Mouse (Mus musculus) embryonic facial prominence, embryonic 12.5 days (tissue): ENCODE measurements around the gene Axin2. TPM values are rescaled to one million over a fixed set of nuclear protein-coding genes. Genes with fewer than 3 reads are reported as not detected.
"Not testable (repeated sequence)": the region's sequence is repeated elsewhere in the genome, so short reads cannot be mapped to it uniquely, and the experiment has no call there.

Experiments
- ATAC-seq: fragments of 200-750 bp; cut with Nextera tagmentation; 2 replicates; pipeline ENCODE4 v1.8.0; 2017; ENCODE audit not compliant: insufficient number of reproducible peaks, insufficient read depth, low FRiP score, low TSS enrichment
- H3K27ac ChIP-seq: fragments of 300-500 bp; sonication (generic); 2 replicates; pipeline ENCODE4 v1.5.1; 2016; ENCODE audit warnings: mild to moderate bottlenecking
- H3K27me3 ChIP-seq: fragments of 300-500 bp; sonication (generic); 2 replicates; pipeline ENCODE4 v1.6.1; 2016; ENCODE audit warnings: mild to moderate bottlenecking, moderate library complexity
- H3K36me3 ChIP-seq: fragments of 300-500 bp; sonication (generic); 2 replicates; pipeline ENCODE4 v1.6.1; 2016; ENCODE audit warnings: mild to moderate bottlenecking
- H3K4me1 ChIP-seq: fragments of 300-500 bp; sonication (generic); 2 replicates; pipeline ENCODE4 v1.6.1; 2016
- H3K4me2 ChIP-seq: fragments of 300-500 bp; sonication (generic); replicated peaks from 2 replicates; pipeline ENCODE4 v1.6.1; 2016; ENCODE audit warnings: mild to moderate bottlenecking, moderate library complexity
- H3K4me3 ChIP-seq: fragments of 300-500 bp; sonication (generic); 2 replicates; pipeline ENCODE4 v1.5.1; 2016; ENCODE audit warnings: mild to moderate bottlenecking
- H3K9ac ChIP-seq: fragments of 300-500 bp; sonication (generic); 2 replicates; pipeline ENCODE4 v1.6.1; 2016; ENCODE audit warnings: mild to moderate bottlenecking, moderate library complexity
- H3K9me3 ChIP-seq: fragments of 300-500 bp; sonication (generic); 2 replicates; pipeline ENCODE4 v1.6.1; 2016; ENCODE audit warnings: mild to moderate bottlenecking, moderate library complexity
- WGBS: fragments of 180-500 bp; shearing (Covaris S2); methylation state at CpG from one replicate; pipeline ENCODE4 v1.1.7; 2016; 5-methylcytosine and 5-hydroxymethylcytosine counted together
- polyA plus RNA-seq: library from polyadenylated mRNA; unstranded; fragments of >200 nt; fragmentation: Nextera tagmentation; extraction: Ambion mirVana; gene quantifications from 2 replicates; pipeline ENCODE4 v1.2.1, GENCODE M21; 2016

The Axin2 gene
- polyA plus RNA-seq = 15.1 and 17.5 TPM in 2 replicates

DNA sequence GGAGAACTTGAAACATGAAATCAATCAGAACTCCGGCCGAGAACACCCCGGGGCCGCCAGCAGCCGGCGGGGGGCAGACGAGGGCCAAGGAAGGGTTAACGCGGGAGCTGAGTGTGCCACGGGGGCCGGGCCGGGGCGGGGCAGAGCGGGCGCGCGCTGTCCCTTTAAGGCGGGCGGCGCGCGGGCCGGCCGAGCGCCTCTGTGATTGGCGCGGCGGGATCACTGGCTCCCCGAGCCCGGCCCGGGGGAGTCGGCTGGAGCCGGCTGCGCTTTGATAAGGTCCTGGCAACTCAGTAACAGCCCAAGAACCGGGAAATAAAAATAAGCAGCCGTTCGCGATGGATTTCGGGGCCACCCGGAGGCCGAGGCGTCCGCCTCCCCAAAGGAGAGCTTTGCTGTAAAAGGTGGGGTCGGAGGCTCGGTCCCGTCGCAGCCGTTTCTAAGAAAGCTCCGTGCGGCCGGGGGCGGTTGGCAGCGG is at the start of gene Axin2:
TSS of gene Axin2 (plus strand) at position 192 of the 478 bp plus-strand sequence.
- Histone ChIP-seq H3K4me3 (peak within 1 kb of the TSS; percentile 88), H3K4me1 (peaks cover 40% of the 10 kb centered on the region), H3K9me3 (no peaks in the 10 kb centered on the region), H3K4me2 (peak within 1 kb of the TSS; percentile 84), H3K36me3 (no peaks in the 10 kb centered on the region), H3K9ac (peak within 1 kb of the TSS; percentile 93), H3K27me3 (no peaks in the 10 kb centered on the region), H3K27ac (peak within 1 kb of the TSS; percentile 100)
- under 1% methylated on average over 52 of the region's 53 CpGs for WGBS
- ATAC-seq = peak; percentile 92

DNA sequence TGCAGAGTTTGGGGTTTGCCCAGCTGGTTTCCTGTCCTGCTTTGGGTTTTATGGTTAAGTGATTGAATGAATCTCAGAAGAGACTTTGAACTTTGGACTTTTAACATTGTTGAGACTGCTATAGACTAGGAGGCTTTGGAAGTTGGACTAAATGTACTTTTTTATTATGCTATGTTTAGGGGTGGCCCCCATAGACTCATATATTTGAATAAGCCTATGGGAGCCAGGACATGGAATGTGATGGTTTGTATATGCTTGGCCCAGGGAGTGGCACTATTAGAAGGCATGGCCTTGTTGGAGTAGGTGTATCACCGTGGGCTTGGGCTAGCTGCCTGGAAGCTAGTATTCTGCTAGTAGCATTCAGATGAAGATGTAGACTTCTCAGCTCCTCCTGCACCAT is 48.9 kb upstream of the Axin2 start:
- not testable (repeated sequence) for H3K9me3 ChIP-seq, H3K27me3 ChIP-seq, H3K36me3 ChIP-seq, H3K9ac ChIP-seq, H3K4me3 ChIP-seq, ATAC-seq, H3K4me2 ChIP-seq, H3K4me1 ChIP-seq, H3K27ac ChIP-seq
- WGBS = 87% methylated on average over 1 of the region's 1 CpGs

DNA sequence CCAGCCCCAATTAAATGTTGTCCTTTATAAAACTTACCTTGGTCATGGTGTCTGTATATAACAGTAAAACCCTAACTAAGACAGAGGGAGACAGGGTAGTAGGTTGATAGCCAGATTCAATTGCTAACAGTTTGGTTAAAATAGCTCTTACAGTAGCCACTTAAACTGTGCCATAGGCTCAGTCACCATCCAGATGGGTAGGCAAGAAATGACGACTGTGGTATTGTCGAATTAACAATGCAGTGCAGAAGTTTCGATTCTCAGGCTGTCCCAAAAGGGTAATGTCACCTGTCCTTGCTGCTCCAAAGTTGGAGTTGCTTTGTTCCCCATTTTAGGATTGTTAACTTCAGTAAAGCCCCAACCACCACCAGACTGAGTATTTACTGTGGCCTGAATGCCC is 48.4 kb upstream of the Axin2 start:
- no peak overlapping the region for H3K9ac ChIP-seq
- no peaks in the 10 kb centered on the region for H3K27me3 ChIP-seq
- H3K4me2 ChIP-seq = no peak overlapping the region
- no peaks in the 10 kb centered on the region for H3K36me3 ChIP-seq
- no peak overlapping the region for H3K27ac ChIP-seq
- no peaks in the 10 kb centered on the region for H3K9me3 ChIP-seq
- no peaks in the 10 kb centered on the region for H3K4me1 ChIP-seq
- no peak for ATAC-seq
- no peak overlapping the region for H3K4me3 ChIP-seq
- WGBS = 89% methylated on average over 3 of the region's 3 CpGs

DNA sequence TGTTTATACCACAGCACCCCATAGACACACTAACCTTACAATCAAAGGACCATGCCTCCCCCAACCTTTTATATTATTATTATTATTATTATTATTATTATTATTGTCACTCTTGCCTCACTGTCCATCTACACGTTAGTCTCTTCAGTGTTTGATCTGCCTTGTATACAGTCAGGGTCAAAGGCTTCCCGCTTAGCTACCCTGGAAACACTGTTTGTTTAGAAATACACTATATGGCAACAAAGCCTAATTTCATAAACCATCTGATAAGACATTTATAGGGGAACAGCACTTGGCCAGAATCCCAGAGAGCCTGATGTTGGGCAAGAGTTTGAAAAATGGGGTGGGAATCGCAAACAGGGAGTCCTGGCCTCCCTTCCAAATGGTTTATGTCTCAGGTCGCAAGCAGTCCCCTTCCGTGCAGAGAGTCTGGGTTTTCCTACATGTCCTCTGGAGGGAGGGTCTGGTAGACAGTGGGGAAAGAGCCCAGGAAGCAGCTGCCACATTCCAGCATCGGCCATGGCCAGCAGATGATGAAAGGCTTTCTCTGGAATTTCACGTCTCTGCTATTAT is 43.4 kb upstream of the Axin2 start:
- Histone ChIP-seq H3K9ac (no peak overlapping the region), H3K4me1 (peaks cover 8% of the 10 kb centered on the region), H3K4me3 (no peak overlapping the region), H3K27ac (no peak overlapping the region), H3K4me2 (no peak overlapping the region), H3K27me3 (no peaks in the 10 kb centered on the region), H3K9me3 (no peaks in the 10 kb centered on the region), H3K36me3 (no peaks in the 10 kb centered on the region)
- no peak for ATAC-seq
- WGBS = 75% methylated on average over 7 of the region's 7 CpGs

DNA sequence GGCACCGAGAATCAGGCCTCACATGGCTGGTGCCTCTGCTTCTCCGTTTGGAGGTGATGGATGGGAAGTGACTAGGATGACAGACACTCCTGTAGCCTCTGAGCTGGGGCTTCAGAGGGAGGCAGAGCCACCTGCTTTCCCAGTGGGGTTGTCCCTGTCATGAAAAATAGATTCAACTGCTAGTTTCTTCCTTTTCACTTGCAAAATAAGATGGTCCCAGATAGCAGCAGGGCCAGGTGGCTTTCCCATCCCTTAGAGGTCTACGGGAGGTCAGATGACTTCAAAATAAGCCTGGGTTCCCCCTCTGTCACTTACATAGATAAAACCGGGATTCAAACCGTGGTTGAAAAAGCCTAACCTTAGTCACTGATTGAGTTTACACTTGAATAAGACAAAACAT is 42.6 kb upstream of the Axin2 start:
- Histone ChIP-seq H3K4me2 (no peak overlapping the region), H3K4me1 (peaks cover 13% of the 10 kb centered on the region), H3K27me3 (no peaks in the 10 kb centered on the region), H3K27ac (no peak overlapping the region), H3K4me3 (no peak overlapping the region), H3K9me3 (no peaks in the 10 kb centered on the region), H3K9ac (no peak overlapping the region), H3K36me3 (no peaks in the 10 kb centered on the region)
- ATAC-seq = no peak
- 77% methylated on average over 5 of the region's 5 CpGs for WGBS

DNA sequence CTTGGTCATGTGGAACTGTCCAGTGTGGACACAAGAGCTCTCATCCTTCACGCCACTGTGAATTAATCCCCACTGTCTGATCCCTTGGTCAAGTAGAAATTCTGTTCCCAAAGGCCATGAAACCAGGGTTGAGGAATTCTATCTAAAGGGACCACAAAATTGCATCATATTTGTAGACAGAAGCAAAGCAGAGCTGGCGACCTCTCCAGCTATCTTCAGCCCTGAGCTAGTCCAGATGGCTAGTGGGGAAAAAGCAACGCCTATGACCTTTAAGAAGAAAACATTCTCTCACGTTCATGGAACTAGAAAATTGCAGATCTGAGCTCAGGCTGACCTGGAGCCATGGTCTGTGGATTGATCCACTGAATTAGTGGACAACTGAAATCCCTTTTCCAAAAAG is 39.6 kb upstream of the Axin2 start:
- H3K4me3 ChIP-seq = no peak overlapping the region
- no peak overlapping the region for H3K9ac ChIP-seq
- no peaks in the 10 kb centered on the region for H3K27me3 ChIP-seq
- no peak overlapping the region for H3K4me2 ChIP-seq
- H3K36me3 ChIP-seq = no peaks in the 10 kb centered on the region
- H3K4me1 ChIP-seq = peaks cover 13% of the 10 kb centered on the region
- ATAC-seq = no peak
- no peaks in the 10 kb centered on the region for H3K9me3 ChIP-seq
- H3K27ac ChIP-seq = no peak overlapping the region
- 70% methylated on average over 4 of the region's 4 CpGs for WGBS

DNA sequence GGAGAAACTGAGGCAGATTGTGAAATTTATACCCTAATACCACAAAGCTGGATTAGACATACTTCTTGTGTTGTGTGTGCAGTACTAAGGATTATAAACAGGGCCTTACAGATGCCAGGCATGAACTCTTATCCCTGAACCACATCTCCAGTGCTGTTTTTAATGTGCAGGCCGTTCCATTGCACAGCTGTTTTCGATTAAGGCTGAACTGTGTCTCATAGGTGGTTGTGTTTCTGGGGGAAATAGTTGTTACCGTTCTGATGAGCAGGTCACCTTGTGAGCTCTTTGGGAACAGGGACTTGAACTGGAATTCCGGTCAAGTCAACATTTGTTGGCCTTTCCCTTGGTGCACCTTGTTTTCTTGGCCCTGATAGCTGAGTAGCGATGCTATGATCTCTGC is 38.5 kb upstream of the Axin2 start:
- Histone ChIP-seq H3K27ac (no peak overlapping the region), H3K4me1 (peaks cover 13% of the 10 kb centered on the region), H3K27me3 (no peaks in the 10 kb centered on the region), H3K36me3 (no peaks in the 10 kb centered on the region), H3K9ac (no peak overlapping the region), H3K4me2 (no peak overlapping the region), H3K4me3 (no peak overlapping the region), H3K9me3 (no peaks in the 10 kb centered on the region)
- ATAC-seq = no peak
- WGBS = 39% methylated on average over 5 of the region's 5 CpGs

DNA sequence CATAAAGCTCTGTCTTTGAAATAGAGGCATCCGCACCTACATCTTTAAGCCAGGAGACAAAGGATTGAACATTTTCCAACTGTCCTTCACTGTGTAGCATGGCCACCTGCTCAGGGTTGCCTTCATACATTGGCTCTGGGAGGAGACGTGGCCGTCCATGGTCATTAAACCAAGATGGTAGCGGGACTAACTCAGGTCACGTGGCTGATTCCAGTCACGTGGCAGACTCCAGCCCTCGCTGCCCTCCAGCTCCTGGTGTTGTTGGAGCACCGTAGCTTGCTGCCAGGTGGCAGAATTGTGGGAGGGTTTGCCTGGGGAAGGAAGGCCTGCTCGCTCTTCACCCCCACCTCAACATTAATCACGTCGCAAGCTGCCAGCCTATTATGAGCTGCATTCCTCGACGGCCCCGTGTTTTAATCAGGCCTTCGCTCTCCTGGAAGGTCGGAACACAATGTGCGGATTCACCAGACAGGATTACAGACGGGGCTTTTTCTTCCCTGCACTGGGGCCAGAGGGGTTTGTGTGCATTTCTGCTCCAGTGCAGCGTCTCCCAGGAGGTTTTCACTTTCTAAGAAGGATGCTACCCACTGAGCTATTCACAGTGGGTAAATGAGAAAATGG is 34.8 kb upstream of the Axin2 start:
- no peaks in the 10 kb centered on the region for H3K9me3 ChIP-seq
- H3K4me2 ChIP-seq = no peak overlapping the region
- no peaks in the 10 kb centered on the region for H3K36me3 ChIP-seq
- no peak for ATAC-seq
- H3K4me3 ChIP-seq = no peak overlapping the region
- H3K27ac ChIP-seq = no peak overlapping the region
- H3K27me3 ChIP-seq = no peaks in the 10 kb centered on the region
- no peak overlapping the region for H3K9ac ChIP-seq
- 44% methylated on average over 19 of the region's 19 CpGs for WGBS
- H3K4me1 ChIP-seq = peaks cover 26% of the 10 kb centered on the region

DNA sequence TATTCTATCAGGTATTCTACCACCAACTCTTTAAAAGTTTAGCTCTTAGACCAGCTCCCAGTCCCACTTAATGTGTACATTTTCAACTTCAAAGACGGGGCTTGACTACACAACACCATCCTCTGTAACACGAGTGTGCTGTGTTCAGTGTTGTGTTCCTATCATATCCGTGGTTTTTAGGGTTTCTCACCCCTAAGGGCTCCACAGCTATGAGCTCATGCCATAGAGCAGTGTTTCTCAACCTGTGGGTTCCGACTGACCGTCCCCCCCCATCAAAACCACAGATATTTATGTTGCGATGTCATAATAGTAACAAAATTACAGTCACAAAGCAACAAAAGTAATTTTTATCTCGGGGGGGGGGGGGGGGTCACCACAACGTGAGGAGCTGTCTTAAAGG is 34.1 kb upstream of the Axin2 start:
- Histone ChIP-seq H3K4me1 (peaks cover 30% of the 10 kb centered on the region), H3K9me3 (no peaks in the 10 kb centered on the region), H3K27me3 (no peaks in the 10 kb centered on the region), H3K9ac (no peak overlapping the region), H3K27ac (no peak overlapping the region), H3K4me2 (no peak overlapping the region), H3K4me3 (no peak overlapping the region), H3K36me3 (no peaks in the 10 kb centered on the region)
- ATAC-seq = no peak
- WGBS = 79% methylated on average over 8 of the region's 8 CpGs

DNA sequence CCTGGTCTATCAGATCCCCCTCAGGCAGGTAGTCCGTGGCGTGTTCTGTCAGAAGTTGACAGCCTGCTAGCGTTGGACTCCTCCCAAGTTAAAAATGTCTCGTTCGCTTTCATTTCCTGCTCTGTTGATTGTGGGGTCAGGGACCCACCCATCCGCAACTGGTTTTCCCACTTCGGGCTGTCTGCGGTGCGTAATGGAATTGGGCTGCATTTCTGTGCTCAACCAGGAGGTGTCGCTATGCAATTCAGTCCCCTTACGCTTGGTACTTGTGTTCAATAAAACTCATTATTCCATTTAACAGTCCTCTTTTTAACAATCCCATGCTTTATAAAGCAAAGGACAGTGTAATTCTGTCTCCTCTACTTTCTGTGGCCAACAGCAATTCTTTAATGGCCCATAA is 31.0 kb upstream of the Axin2 start:
- H3K27ac ChIP-seq = no peak overlapping the region; the same call in 1 of the 2 replicates
- no peak overlapping the region for H3K4me2 ChIP-seq
- no peak for ATAC-seq
- no peaks in the 10 kb centered on the region for H3K36me3 ChIP-seq
- WGBS = 51% methylated on average over 11 of the region's 11 CpGs
- H3K9ac ChIP-seq = no peak overlapping the region
- no peaks in the 10 kb centered on the region for H3K27me3 ChIP-seq
- peaks cover 39% of the 10 kb centered on the region for H3K4me1 ChIP-seq
- no peak overlapping the region for H3K4me3 ChIP-seq
- no peaks in the 10 kb centered on the region for H3K9me3 ChIP-seq

DNA sequence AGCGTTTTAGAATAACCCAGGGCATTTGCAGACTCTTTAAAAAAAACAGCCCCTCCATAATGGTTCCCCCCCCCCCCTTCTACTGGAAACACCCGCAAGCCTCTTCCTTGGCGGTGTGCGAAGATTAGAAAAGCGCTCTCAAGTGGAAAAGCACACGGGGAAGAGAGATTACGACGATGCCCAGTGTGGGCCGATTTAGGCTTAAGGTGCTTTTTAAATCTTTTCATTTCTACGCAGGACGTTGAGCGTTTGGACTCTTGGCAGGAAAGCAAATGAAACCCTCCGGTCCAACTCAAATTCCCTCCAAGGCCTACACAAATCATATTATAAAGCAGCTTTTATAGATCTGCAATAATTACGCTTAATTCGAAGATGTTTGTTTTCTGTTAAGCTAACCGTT is 29.6 kb upstream of the Axin2 start:
- Histone ChIP-seq H3K27me3 (no peaks in the 10 kb centered on the region), H3K36me3 (no peaks in the 10 kb centered on the region), H3K4me3 (peak overlapping the region; percentile 27), H3K4me2 (peak overlapping the region; percentile 57), H3K9ac (no peak overlapping the region), H3K27ac (peak overlapping the region; percentile 92), H3K9me3 (no peaks in the 10 kb centered on the region), H3K4me1 (peaks cover 43% of the 10 kb centered on the region)
- WGBS = 7% methylated on average over 16 of the region's 16 CpGs
- ATAC-seq = no peak

DNA sequence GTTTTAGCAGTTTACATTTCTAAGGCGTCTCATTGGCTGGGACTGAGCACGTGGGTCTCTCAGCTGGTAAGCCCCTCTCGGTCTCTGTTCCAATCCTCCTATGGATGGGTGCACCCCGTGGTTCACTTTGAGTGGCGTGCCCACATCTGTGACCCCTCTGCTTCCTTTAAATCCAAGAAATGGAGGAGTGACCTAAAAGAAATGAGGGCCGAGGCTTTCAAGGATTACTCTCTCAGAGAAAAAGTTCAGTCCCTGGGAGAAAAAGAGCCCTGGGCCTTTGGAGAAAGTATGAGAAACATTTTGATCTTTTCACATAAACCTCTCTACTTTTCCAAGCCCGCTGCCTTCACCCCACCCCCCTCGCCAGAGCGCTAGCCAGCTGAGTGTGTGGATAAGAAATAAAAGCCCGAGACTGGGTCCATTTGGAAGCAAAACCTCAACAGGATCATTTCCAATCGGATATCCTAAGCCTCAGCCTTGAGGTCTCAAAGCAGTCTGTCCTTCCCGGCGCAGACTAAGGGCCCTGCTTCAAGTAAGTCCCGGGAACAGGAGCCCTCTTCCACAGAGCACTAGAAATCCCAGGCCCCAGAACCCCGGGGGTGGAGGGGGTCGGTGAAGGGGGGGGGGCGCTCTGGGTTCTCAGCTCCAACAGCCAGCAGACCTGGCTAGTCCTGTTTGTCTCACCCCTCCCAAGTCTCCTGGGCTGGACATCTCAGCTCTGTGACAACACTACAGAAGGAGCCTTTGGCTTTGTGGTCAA is 28.9 kb upstream of the Axin2 start:
- Histone ChIP-seq H3K36me3 (no peaks in the 10 kb centered on the region), H3K4me2 (peak overlapping the region; percentile 57), H3K9me3 (no peaks in the 10 kb centered on the region), H3K4me3 (peak overlapping the region; percentile 27), H3K4me1 (peaks cover 43% of the 10 kb centered on the region), H3K27ac (peak overlapping the region; percentile 92), H3K9ac (peak overlapping the region; percentile 38), H3K27me3 (no peaks in the 10 kb centered on the region)
- 2% methylated on average over 17 of the region's 17 CpGs for WGBS
- peak; percentile 68 for ATAC-seq
